Mouse (Mus musculus): ENCODE data around the gene Rnps1.

DNA sequence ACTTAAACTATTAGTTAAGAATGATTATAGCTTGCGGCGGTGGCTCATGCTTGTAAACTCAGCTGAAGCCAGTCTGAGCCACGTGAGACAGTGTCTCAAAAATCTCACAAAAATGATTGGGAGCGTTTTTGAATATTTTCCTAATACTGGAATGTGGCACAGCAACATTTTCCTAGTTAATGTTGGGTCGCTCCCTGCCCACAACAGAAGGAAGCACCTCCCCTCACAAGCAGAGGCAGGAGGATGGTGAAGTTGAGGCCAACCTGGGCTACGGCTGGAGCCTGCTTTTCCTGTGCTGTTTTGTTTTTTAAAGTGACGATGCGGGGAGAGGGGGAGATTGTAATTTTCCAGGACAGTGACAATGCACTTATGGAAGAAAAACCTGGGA lies 12.8 kb downstream of the Rnps1 start:
- TF ChIP-seq CTCF (IDR thresholded peaks at IDR 0.05; ENCODE audit: low read depth, low read length) (no peak), POLR2A (IDR thresholded peaks at IDR 0.05; ENCODE audit: extremely low read depth, insufficient read depth, low read length) (no peak)
